Mouse (Mus musculus) cerebellum, adult 11-12 months (tissue): ENCODE data around the gene Sox12.

ENCODE experiments used
- DNase-seq: peaks from one replicate; pipeline ENCODE4 v3.0.0; 2022

Sox12 gene

GRCm38 (mm10) chr2:152349842-152350540, 47.9 kb downstream of the Sox12 start:
- DNase-seq, result no peak

DNA sequence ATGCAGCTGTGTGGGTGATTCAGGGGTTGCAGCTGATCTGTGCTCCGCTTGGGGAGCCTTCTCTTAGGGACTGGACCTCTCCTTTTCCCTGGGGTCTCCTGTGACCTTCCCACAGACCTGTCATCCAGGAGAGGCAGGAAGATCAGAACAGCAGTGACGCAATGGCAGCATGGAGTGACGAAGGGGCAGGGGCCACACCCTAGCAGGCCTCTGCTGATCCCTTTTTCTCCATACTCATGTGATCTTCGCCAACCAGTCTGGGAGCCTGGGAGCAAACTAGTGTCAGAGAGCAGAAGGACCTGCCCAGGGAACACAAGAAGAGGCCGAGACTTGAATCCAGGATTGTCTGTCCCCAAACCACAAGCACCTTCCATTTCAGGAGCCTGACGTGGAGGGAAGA, 48.7 kb downstream of the Sox12 start:
- DNase-seq, result no peak

DNA sequence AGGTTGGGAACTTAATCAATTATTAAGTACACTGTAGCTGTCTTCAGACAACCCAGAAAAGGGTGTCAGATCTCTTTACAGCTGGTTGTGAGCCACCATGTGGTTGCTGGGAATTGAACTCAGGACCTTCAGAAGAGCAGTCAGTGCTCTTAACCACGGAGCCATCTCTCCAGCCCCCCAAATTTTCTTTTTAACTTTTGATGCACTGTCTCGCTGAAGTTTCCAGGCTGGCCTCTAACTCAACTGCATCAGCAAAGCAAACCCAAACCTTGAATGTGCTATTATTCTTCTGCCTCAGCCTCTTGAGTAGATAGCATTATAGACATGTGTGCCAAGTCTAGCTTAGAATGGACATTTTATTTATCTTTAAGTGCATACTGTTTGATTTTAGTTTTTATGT, 50.1 kb downstream of the Sox12 start:
- DNase-seq, result no peak

DNA sequence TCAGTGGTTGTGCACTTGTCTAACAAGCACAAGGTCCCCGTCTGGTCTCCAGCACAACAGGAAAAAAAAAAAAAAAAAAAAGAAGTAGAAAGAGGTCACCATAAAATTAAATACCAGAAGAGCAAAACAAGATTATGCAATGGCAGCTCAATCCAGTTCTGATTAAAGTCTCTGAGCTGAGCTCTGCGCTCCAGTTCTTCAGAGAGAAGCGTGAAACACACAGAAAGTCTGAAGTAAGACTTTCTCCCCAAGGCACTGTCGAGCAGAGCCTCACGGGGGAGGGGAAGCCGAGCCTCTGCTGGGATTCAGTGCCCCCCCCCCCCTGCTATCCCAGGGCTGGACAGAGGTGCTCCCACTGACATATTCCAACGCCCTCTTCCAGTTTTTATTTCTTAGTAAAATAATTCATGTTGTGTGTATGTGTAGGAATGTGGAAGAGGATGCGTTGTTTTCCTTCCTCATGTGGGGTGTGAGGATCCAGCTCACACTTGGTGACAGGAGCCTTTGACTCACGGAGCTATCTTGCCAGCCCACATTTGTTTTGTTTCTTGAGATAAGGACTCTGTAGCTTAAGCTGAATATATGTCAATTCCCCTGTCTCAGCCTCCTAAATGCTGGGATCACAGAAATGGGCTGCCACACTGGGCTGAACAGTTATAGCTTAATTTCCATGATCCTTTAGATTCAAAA, 50.9 kb downstream of the Sox12 start:
- DNase-seq, result no peak

GRCm38 (mm10) chr2:152345393-152345792, 52.5 kb downstream of the Sox12 start:
- no peak for DNase-seq

DNA sequence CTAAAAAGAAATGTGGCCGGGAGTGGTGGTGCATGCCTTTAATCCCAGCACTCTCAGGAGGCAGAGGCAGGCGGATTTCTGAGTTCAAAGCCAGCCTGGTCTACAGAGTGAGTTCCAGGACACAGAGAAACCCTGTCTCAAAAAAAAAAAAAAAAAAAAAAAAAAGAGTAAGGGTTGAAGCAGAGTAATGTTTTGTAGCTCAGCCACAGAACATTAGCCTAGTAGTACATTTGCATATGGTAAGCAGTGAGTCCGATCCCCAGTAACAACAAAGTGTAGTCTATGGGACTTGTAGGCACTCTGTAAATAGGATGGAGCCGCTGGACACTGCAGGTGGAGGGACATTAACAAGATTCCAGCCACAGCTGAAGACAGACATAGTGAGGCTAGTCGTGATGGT, 53.0 kb downstream of the Sox12 start:
- DNase-seq, result no peak

- no peak for DNase-seq
Measured at GRCm38 (mm10) chr2:152344361-152344760, 53.5 kb downstream of the Sox12 start.
